Comparison of ENCODE assay signal across 21 mouse cellular contexts in genomic region chr19:5954031-5954710, GRCm38 (mm10). TPM values are rescaled to one million over a fixed set of nuclear protein-coding genes. Genes with fewer than 3 reads are reported as not detected.
DNase-seq lines count a peak whose midpoint lies in the region; ATAC-seq and TF ChIP-seq lines count a peak whose summit lies in the region.
"Had no signal": no experiment of that assay in that cellular context is flagged by ENCODE, and none has a peak within 500 bp of the region (broad histone marks: within the 10 kb centered on the region; RNA-seq: fewer than 3 reads in every experiment).

No protein-coding gene starts in this region.

- H3K9me3 ChIP-seq in kidney, postnatal 0 days (replicated peaks; ENCODE audit: low read length), result no peaks in the 10 kb centered on the region
- H3K9me3 ChIP-seq in forebrain, embryonic 11.5 days (ENCODE audit: control insufficient read depth, low read length), result no peaks in the 10 kb centered on the region

- H3K4me1 ChIP-seq in kidney, postnatal 0 days (replicated peaks; ENCODE audit: insufficient read depth, low read length), result peaks cover 39% of the 10 kb centered on the region
- no peaks in the 10 kb centered on the region for H3K4me1 ChIP-seq in forebrain, embryonic 11.5 days (replicated peaks; ENCODE audit: control insufficient read depth, insufficient read depth, low read length)

- ATAC-seq in kidney, postnatal 0 days (replicated peaks; ENCODE audit: low FRiP score, low read depth), result no peak
- no peak for ATAC-seq in forebrain, embryonic 11.5 days (replicated peaks; ENCODE audit: low FRiP score)
- ATAC-seq: hindbrain, postnatal 0 days had no signal

- peak; percentile 20 for DNase-seq in gastrocnemius, postnatal 14 days
- no peak for DNase-seq in gastrocnemius, postnatal 36 days
- DNase-seq in 3T3-L1 (ENCODE audit: low read depth, low spot score), result peak; percentile 42
- peak; percentile 65 for DNase-seq in adrenal gland, postnatal 25 days
- DNase-seq in kidney, postnatal 0 days (ENCODE audit: low spot score), result peak; percentile 44
- DNase-seq in urinary bladder, postnatal 14 days (ENCODE audit: low spot score), result no peak
- no peak for DNase-seq in forebrain, embryonic 11.5 days (ENCODE audit: low spot score)
- DNase-seq in layer of hippocampus, postnatal 25 days (ENCODE audit: extremely low spot score in 1 of 2, low spot score in 1 of 2), result no peak
- DNase-seq: cerebellum, adult 11-12 months; layer of hippocampus, adult 9-11 months; thymus, postnatal 36 days had no signal

- WGBS in kidney, postnatal 0 days, result 39% methylated on average over 22 of the region's 22 CpGs
- 93% methylated on average over 22 of the region's 22 CpGs for WGBS in forebrain, embryonic 11.5 days

- no peaks in the 10 kb centered on the region for H3K27me3 ChIP-seq in kidney, postnatal 0 days (ENCODE audit: insufficient read depth, low read length)
- no peaks in the 10 kb centered on the region for H3K27me3 ChIP-seq in forebrain, embryonic 11.5 days (ENCODE audit: control insufficient read depth, insufficient read depth, low read length)

- no peak overlapping the region for H3K4me2 ChIP-seq in kidney, postnatal 0 days (ENCODE audit: low read length)
- no peak overlapping the region for H3K4me2 ChIP-seq in forebrain, embryonic 11.5 days (ENCODE audit: low read depth, low read length, severe bottlenecking)

- no peak overlapping the region for H3K4me3 ChIP-seq in kidney, postnatal 0 days (replicated peaks; ENCODE audit: low read depth, low read length)
- no peak overlapping the region for H3K4me3 ChIP-seq in forebrain, embryonic 11.5 days (ENCODE audit: low read depth, low read length)

- peak overlapping the region; percentile 72; the same call in 1 of the 2 replicates for H3K27ac ChIP-seq in kidney, postnatal 0 days
- no peak overlapping the region for H3K27ac ChIP-seq in forebrain, embryonic 11.5 days (ENCODE audit: low read depth, low read length)
- H3K27ac ChIP-seq: hindbrain, postnatal 0 days; macrophage had no signal

- H3K36me3 ChIP-seq in kidney, postnatal 0 days (ENCODE audit: insufficient read depth, low read length), result peaks cover 17% of the 10 kb centered on the region
- H3K36me3 ChIP-seq in forebrain, embryonic 11.5 days (ENCODE audit: control insufficient read depth, insufficient read depth, low read length), result peaks cover 10% of the 10 kb centered on the region; the same call in 1 of the 2 replicates

- intact Hi-C loops in gastrocnemius, postnatal 14 days (cut with DNase I; ENCODE audit: low total_unique reads), result no loop called here
- intact Hi-C loops in gastrocnemius, postnatal 36 days (cut with DNase I), result no loop called here

- TF ChIP-seq CTCF in kidney, postnatal 0 days (IDR thresholded peaks at IDR 0.05; ENCODE audit: low read depth), result no peak

- 0 out of 2 replicates have a peak overlapping the region, but pooled peaks have one; percentile 41 for H3K9ac ChIP-seq in kidney, postnatal 0 days (ENCODE audit: low read depth, low read length)
- no peak overlapping the region for H3K9ac ChIP-seq in forebrain, embryonic 11.5 days (ENCODE audit: low read length)

RNA-seq across cellular contexts. Expression of gene Pola2, which starts 9.8 kb away (rescaled TPM):
- total RNA-seq in gastrocnemius, postnatal 14 days (2021), result 10 to 100 TPM; 10.9 to 13.2 TPM
- 10 to 100 TPM in 1 of 2 experiments, 1 to 10 TPM in 1; 8.6 to 11.6 TPM for total RNA-seq in gastrocnemius, postnatal 36 days (2021)
- 28.4 and 29.6 TPM in 2 replicates for total RNA-seq in adrenal gland, postnatal 25 days (2021)
- 39.8 and 40.6 TPM in 2 replicates for polyA plus RNA-seq in kidney, postnatal 0 days (2015; fragmentation: Nextera tagmentation; extraction: Ambion mirVana)
- 108 and 118 TPM in 2 replicates for polyA plus RNA-seq in forebrain, embryonic 11.5 days (2014; fragmentation: Nextera tagmentation; extraction: Ambion mirVana)
- 1 to 10 TPM; 5.4 to 6.5 TPM for total RNA-seq in layer of hippocampus, postnatal 25 days (2021)

RNA-seq across cellular contexts. Expression of gene Cdc42ep2, which starts 29.6 kb away (rescaled TPM):
- total RNA-seq in gastrocnemius, postnatal 14 days (2021), result 10 to 100 TPM; 14.4 to 18.3 TPM
- total RNA-seq in gastrocnemius, postnatal 36 days (2021), result 10 to 100 TPM; 10.1 to 12.4 TPM
- total RNA-seq in adrenal gland, postnatal 25 days (2021), result 6.2 and 8.5 TPM in 2 replicates
- 13.2 and 14.2 TPM in 2 replicates for polyA plus RNA-seq in kidney, postnatal 0 days (2015; fragmentation: Nextera tagmentation; extraction: Ambion mirVana)
- polyA plus RNA-seq in forebrain, embryonic 11.5 days (2014; fragmentation: Nextera tagmentation; extraction: Ambion mirVana), result 1.8 and 2.5 TPM in 2 replicates
- 1 to 10 TPM; 6.3 to 6.4 TPM for total RNA-seq in layer of hippocampus, postnatal 25 days (2021)
- total RNA-seq: common myeloid progenitor, adult 5-6 weeks had no signal

RNA-seq across cellular contexts. Expression of gene Slc22a20, which starts 31.8 kb away (rescaled TPM):
- not detected for total RNA-seq in gastrocnemius, postnatal 14 days (2021)
- not detected for total RNA-seq in gastrocnemius, postnatal 36 days (2021)
- total RNA-seq in adrenal gland, postnatal 25 days (2021), result not detected in 2 replicates
- polyA plus RNA-seq in kidney, postnatal 0 days (2015; fragmentation: Nextera tagmentation; extraction: Ambion mirVana), result not detected in 2 replicates
- polyA plus RNA-seq in forebrain, embryonic 11.5 days (2014; fragmentation: Nextera tagmentation; extraction: Ambion mirVana), result not detected in 2 replicates
- total RNA-seq in layer of hippocampus, postnatal 25 days (2021), result not detected
- total RNA-seq: adrenal gland, adult 18-20 months; common myeloid progenitor, adult 5-6 weeks; gastrocnemius, adult 8-10 months; hindbrain, postnatal 0 days; left cerebral cortex, postnatal 36 days; MEL; midbrain, postnatal 0 days had no signal
- polyA plus RNA-seq: C2C12; heart, postnatal 0 days; hindbrain, postnatal 0 days; macrophage; midbrain, postnatal 0 days had no signal

RNA-seq across cellular contexts. Expression of gene Dpf2, which starts 41.4 kb away (rescaled TPM):
- 10 to 100 TPM; 71.9 to 78.2 TPM for total RNA-seq in gastrocnemius, postnatal 14 days (2021)
- 10 to 100 TPM; 75.1 to 81.4 TPM for total RNA-seq in gastrocnemius, postnatal 36 days (2021)
- total RNA-seq in adrenal gland, postnatal 25 days (2021), result 88.9 and 103 TPM in 2 replicates
- polyA plus RNA-seq in kidney, postnatal 0 days (2015; fragmentation: Nextera tagmentation; extraction: Ambion mirVana), result 108 and 109 TPM in 2 replicates
- polyA plus RNA-seq in forebrain, embryonic 11.5 days (2014; fragmentation: Nextera tagmentation; extraction: Ambion mirVana), result 232 and 246 TPM in 2 replicates
- 10 to 100 TPM; 82.5 to 95.6 TPM for total RNA-seq in layer of hippocampus, postnatal 25 days (2021)

Comparison
In these comparisons a context has a peak if more than half of its experiments do, and no peak if none do; other contexts are left out.
1. DNase-seq: peak in gastrocnemius, postnatal 14 days (single experiment), 3T3-L1 (single experiment), adrenal gland, postnatal 25 days (single experiment) and kidney, postnatal 0 days (single experiment); none in gastrocnemius, postnatal 36 days (0 of 2), urinary bladder, postnatal 14 days (single experiment), forebrain, embryonic 11.5 days (single experiment) and layer of hippocampus, postnatal 25 days (0 of 2).